Mouse (Mus musculus): ENCODE measurements around the gene Lrp1. TPM values are rescaled to one million over a fixed set of nuclear protein-coding genes. Genes with fewer than 3 reads are reported as not detected.

Lrp1 gene
- polyA plus RNA-seq, 1 experiment from 2014 or later: 77.0 TPM

DNA sequence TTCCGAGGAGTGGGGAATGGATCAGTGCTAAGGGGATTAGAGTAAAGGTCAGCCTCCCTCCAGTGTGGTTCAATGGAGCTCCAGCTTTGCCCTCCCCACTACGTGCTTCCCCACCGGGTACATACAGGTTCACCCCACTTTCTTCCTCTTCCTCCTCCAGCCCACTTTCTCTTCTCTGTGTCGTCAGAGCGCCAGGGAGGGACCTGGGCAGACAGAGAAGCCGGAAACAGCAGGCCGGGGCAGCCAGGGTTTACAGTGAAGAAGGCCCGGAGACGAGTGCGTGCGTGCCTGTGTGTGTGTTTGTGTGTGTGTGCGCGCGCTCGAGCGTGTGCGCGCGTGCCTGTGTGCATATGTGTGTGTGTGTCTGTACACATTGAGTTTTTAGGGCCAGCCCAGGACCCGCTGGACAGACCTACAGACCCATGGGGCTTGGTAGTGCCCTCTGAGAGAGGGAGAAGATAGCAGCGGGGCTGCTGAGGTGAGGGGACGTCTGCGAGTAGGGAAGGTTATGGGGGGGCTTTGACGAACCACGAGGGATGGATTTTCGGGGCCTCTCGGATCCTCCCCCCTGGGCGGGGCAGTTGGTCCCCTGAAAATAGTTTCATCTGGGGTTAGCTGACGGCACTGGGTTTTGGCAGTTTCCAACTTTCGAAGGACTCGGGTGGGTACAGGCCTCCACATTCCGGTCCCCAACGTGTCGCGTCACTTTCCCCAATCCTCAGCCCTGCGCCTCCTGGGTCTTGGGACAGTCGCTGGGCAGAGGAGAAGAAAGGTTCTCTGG lies 22.0 kb upstream of the Lrp1 start, which contains the start of gene Stat6:
Gene Stat6 (plus strand): TSS at position 215 of the 781 bp plus-strand sequence.
- WGBS: 4% methylated on average over 35 of the region's 37 CpGs
- Histone ChIP-seq H3K27me3 (replicated peaks) (no peaks in the 10 kb centered on the region), H3K27ac (peak within 1 kb of the TSS; percentile 96), H3K9me3 (no peaks in the 10 kb centered on the region), H3K36me3 (peaks cover 9% of the 10 kb centered on the region; the same call in 1 of the 2 replicates), H3K4me2 (peak within 1 kb of the TSS; percentile 72), H3K4me1 (peaks cover 14% of the 10 kb centered on the region), H3K9ac (peak within 1 kb of the TSS; percentile 55), H3K4me3 (replicated peaks) (peak within 1 kb of the TSS; percentile 60)
- peak; percentile 75 for ATAC-seq (ENCODE audit: insufficient read depth, low FRiP score, low read depth)

DNA sequence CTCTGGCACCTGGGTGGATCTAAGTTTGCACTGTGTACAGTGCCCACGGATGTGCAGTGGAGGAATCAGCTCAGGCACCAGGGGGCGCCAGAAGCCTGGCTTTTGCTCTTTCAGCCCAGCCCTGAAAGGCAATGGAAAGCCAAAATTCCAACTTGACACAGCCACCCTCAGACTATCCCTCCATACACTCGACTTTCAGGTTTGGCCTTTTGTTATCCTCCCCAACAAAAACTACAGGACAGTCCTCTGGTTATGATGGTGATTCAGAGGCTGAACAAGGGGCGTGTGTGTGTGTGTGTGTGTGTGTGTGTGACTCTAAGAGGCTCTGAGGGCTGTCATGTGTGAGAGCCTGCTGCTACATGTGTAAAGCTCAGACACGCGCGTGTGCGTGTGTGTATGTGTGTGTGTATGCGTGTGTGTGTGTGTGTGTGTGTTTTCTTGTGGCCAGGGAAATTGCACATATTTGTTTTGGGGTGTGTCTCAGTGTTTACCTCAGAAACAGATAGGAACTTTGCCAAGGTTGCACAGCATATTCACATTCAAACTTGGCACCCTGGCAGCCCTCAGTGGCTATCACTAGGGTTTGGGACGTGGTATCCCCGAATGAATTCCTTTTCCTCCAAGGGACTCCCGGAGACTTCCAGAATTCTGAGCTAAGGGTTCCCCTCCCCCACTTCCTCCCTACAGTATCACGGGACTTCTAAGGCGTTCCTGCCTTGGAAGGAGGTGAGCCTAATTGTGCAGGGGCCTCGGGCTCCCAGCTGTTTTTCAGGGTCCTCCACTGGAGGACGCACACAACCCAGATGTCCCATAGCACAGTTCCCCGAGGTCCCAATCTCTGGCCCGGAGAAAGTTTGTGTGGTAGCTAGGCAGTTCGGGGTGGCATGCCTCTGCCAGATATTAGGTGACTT lies 21.2 kb upstream of the Lrp1 start:
- Histone ChIP-seq H3K9ac (peak overlapping the region; percentile 55; the same call in 1 of the 2 replicates), H3K4me3 (replicated peaks) (peak overlapping the region; percentile 60), H3K27me3 (replicated peaks) (no peaks in the 10 kb centered on the region), H3K36me3 (peaks cover 3% of the 10 kb centered on the region; the same call in 1 of the 2 replicates), H3K4me2 (peak overlapping the region; percentile 72), H3K9me3 (no peaks in the 10 kb centered on the region), H3K4me1 (peaks cover 14% of the 10 kb centered on the region), H3K27ac (peak overlapping the region; percentile 96)
- ATAC-seq (ENCODE audit: insufficient read depth, low FRiP score, low read depth): peak; percentile 69
- WGBS: 4% methylated on average over 19 of the region's 19 CpGs

DNA sequence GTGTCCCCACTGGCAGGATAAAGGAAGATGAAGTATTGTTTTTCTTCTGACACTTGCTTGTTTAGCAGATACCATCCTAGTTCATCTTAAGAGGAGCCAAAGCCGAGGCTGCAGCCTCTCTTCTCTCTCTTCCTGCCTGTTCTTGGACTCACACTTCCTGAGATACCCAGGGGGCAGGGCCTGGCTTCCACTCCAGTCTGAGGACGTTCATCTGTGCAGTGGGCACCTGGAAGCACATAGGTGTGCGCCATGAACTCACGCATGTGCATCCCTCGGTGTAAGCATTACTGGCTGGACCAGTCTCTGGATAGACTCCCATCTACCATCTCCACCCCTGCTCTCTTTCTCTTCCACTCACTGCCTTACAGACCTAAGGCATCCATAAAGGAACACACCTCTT lies 19.5 kb upstream of the Lrp1 start:
- Histone ChIP-seq H3K4me1 (peaks cover 14% of the 10 kb centered on the region), H3K36me3 (no peaks in the 10 kb centered on the region), H3K27me3 (replicated peaks) (no peaks in the 10 kb centered on the region), H3K4me3 (replicated peaks) (no peak overlapping the region), H3K27ac (no peak overlapping the region), H3K4me2 (no peak overlapping the region), H3K9me3 (no peaks in the 10 kb centered on the region), H3K9ac (no peak overlapping the region)
- 64% methylated on average over 5 of the region's 5 CpGs for WGBS
- ATAC-seq (ENCODE audit: insufficient read depth, low FRiP score, low read depth): no peak

DNA sequence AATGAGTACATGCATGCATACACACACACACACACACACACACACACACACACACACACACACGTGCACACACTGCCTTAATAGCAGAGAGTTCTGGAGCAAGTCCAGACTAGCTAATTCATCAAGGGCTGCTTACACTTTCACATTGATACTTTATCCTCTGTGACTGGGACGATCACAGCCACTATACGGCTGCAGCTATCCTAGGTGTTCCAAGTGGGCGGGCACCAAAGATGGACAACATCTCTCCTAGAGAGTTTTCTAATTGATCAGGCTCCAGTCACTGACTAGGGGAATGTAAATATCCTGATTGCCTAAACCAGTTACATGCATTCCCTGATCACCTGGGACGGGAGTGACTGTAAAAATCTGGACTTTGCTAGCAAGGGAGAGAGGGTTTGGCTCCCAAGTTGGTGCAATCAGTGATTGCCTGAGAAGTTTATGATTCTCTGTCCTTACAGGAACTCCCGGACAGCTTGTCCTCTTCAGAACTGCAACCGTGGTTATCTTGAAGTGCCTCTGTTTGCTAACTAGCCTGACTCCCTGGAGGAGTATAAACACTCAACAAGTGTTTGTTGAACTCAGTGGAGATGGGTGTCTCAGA lies 11.8 kb upstream of the Lrp1 start:
- H3K36me3 ChIP-seq: no peaks in the 10 kb centered on the region
- H3K4me1 ChIP-seq: peaks cover 7% of the 10 kb centered on the region; the same call in 1 of the 2 replicates
- H3K27me3 ChIP-seq (replicated peaks): no peaks in the 10 kb centered on the region
- H3K9ac ChIP-seq: no peak overlapping the region
- H3K4me2 ChIP-seq: no peak overlapping the region
- H3K4me3 ChIP-seq (replicated peaks): no peak overlapping the region
- no peak for ATAC-seq (ENCODE audit: insufficient read depth, low FRiP score, low read depth)
- no peak overlapping the region for H3K27ac ChIP-seq
- WGBS: 26% methylated on average over 7 of the region's 7 CpGs
- H3K9me3 ChIP-seq: no peaks in the 10 kb centered on the region

DNA sequence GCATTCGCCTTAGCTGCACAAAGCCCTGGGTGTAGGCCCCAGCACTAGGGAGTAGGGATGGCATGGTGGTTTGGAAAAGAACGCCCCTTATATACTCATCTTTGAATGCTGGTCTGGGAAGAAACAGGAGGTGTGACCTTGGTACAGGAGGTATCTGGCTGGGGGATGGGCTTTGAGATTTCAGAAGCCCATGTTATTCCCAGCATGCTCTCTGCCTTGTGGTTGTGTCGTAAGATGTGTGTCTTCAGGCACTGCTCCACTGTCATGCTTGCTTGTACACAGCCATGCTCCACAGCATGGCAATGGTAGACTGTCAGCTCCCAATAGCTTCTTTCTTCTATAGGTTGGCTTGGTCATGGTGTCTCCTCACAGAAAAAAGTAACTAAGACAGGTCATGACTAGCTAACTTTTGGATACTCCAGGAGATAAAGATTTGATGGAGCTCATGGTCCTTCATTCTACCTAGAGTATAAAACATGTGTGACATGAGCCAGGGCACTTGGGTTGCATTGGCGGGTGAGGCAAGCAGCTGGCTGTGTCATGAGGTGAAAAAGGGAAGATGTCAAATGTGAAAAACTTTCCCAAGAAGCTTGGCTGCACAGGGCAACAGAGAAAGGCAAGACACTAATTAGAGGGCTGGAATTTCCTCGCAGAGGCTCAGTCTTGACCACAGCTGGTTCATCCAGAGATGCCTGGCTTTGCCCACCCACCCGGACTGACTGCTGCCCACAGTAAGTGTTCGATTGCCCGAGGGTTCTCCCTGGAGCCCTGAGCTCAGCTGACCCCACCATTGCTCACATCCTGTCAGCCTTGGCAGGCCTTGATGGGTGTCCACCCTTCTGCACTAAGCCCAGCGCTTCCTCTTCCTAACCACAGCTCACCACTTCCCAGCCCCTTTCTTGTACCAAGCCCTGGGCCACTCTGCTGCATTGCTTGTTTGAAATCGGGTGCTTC lies 10.6 kb upstream of the Lrp1 start:
- Histone ChIP-seq H3K9me3 (no peaks in the 10 kb centered on the region), H3K27ac (no peak overlapping the region), H3K4me2 (no peak overlapping the region), H3K36me3 (no peaks in the 10 kb centered on the region), H3K4me3 (replicated peaks) (no peak overlapping the region), H3K4me1 (peaks cover 7% of the 10 kb centered on the region; the same call in 1 of the 2 replicates), H3K9ac (no peak overlapping the region; the same call in 1 of the 2 replicates), H3K27me3 (replicated peaks) (no peaks in the 10 kb centered on the region)
- ATAC-seq (ENCODE audit: insufficient read depth, low FRiP score, low read depth): no peak
- 76% methylated on average over 10 of the region's 10 CpGs for WGBS

DNA sequence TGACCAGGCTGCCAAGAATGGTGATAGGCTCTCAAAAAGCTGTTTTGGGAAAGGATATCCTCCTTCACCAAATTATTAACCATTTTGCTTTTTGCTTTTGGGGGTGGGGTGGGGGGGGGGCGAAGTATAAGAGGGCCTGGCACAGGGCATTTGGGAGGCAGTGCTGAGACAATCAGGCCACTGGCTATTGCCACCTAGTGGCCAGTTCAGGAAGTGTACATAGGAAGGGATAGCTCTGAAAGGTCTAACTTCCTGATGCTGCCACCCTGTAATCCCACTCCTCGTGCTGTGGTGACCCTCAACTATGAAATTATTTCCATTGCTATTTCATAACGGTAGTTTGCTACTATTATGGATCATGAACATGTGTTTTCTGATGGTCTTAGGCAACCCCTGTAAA lies 5.5 kb upstream of the Lrp1 start:
- no peaks in the 10 kb centered on the region for H3K36me3 ChIP-seq
- H3K9me3 ChIP-seq: no peaks in the 10 kb centered on the region
- 87% methylated on average over 3 of the region's 3 CpGs for WGBS
- ATAC-seq (ENCODE audit: insufficient read depth, low FRiP score, low read depth): no peak
- no peaks in the 10 kb centered on the region for H3K27me3 ChIP-seq (replicated peaks)
- H3K4me2 ChIP-seq: no peak overlapping the region
- H3K9ac ChIP-seq: no peak overlapping the region
- no peak overlapping the region for H3K27ac ChIP-seq
- peaks cover 6% of the 10 kb centered on the region; the same call in 1 of the 2 replicates for H3K4me1 ChIP-seq
- no peak overlapping the region for H3K4me3 ChIP-seq (replicated peaks)

DNA sequence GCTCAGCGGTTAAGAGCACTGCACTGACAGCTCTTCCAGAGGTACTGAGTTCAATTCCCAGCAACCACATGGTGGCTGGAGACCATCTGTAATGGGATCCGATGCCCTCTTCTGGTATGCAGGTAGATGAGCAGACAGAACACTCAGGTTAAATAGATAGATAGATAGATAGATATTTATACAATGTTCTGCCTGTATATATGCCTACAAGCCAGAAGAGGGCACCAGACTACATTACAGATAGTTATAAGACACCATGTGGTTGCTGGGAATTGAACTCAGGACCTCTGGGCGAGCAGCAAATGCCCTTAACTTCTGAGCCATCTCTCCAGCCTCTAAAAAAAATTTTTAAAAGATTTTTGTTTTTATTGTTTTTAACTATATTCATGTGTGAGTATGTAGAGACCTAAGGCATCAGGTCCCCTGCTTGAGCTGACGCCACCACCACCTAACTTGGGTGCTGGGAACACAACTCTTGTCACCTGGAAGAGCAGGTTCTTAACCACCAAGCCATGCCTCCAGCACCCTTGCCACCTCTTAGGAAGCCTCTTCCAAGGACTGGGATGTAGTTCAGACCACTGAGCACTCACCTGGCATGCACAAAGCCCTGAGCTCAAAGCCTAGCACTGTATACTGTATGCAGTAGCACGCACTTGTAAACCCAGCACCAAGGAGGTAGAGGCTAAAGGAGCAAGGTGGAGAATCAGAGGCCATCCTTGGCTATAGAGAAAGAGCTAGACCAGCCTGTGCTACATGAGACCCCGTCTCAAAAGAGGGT lies 2.7 kb upstream of the Lrp1 start:
- Histone ChIP-seq H3K4me1 (peaks cover 20% of the 10 kb centered on the region), H3K27ac (no peak overlapping the region), H3K9me3 (no peaks in the 10 kb centered on the region), H3K4me3 (replicated peaks) (no peak overlapping the region), H3K27me3 (replicated peaks) (no peaks in the 10 kb centered on the region), H3K4me2 (no peak overlapping the region), H3K36me3 (no peaks in the 10 kb centered on the region), H3K9ac (no peak overlapping the region)
- ATAC-seq (ENCODE audit: insufficient read depth, low FRiP score, low read depth): no peak
- WGBS: 90% methylated on average over 6 of the region's 6 CpGs

DNA sequence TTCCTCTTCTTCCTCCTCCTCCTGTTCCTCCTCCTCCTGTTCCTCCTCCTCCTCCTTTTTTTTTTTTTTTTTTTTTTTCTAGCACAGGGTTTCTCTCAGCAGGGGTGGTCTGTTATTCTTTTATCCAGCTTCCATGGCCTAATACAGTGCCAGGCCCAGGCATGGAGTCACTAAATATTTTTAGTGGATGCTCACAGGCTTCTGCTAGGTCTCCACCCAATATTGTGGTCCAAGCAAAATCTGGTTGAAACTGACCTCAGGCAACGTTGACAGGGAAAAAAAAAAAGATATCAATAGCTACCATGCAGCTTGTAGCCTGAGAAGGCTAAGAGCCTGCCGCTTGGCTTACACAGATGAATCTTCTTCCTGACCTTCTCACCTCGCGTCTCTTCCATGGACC lies 1.7 kb upstream of the Lrp1 start:
- H3K4me2 ChIP-seq: no peak overlapping the region
- peak overlapping the region; percentile 99 for H3K27ac ChIP-seq
- whole genome bisulfite sequencing: 52% methylated on average over 4 of the region's 4 CpGs

DNA sequence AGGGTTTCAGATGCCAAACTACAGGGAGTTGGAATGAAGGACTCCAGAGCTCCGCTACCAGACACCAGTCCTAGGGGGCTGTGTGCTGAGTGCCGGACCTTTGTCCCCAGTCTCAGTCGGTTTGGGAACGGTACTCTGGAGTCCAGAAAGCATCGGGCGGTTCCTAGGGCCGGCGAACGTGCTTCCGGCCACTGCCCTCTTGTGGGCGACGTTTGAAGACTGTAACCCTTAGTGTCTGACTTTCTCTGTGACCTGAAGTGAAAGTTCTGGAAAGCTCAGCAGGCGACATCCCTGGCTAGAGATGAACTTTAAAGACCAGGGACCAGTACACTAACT lies 1.1 kb upstream of the Lrp1 start:
- Histone ChIP-seq H3K27ac (peak overlapping the region; percentile 99), H3K27me3 (replicated peaks) (no peaks in the 10 kb centered on the region), H3K36me3 (no peaks in the 10 kb centered on the region), H3K4me3 (replicated peaks) (peak overlapping the region; percentile 69), H3K4me2 (peak overlapping the region; percentile 86), H3K9me3 (no peaks in the 10 kb centered on the region), H3K9ac (peak overlapping the region; percentile 25; the same call in 1 of the 2 replicates), H3K4me1 (peaks cover 33% of the 10 kb centered on the region)
- ATAC-seq (ENCODE audit: insufficient read depth, low FRiP score, low read depth): peak; percentile 27
- WGBS: 1% methylated on average over 13 of the region's 13 CpGs

More for the DNA sequence above, 1.7 kb upstream of the Lrp1 start:
- no peak overlapping the region for H3K4me3 ChIP-seq (replicated peaks)
- no peaks in the 10 kb centered on the region for H3K9me3 ChIP-seq
- peaks cover 28% of the 10 kb centered on the region for H3K4me1 ChIP-seq
- H3K27me3 ChIP-seq (replicated peaks): no peaks in the 10 kb centered on the region
- no peak overlapping the region for H3K9ac ChIP-seq
- no peak for ATAC-seq (ENCODE audit: insufficient read depth, low FRiP score, low read depth)
- no peaks in the 10 kb centered on the region for H3K36me3 ChIP-seq

DNA sequence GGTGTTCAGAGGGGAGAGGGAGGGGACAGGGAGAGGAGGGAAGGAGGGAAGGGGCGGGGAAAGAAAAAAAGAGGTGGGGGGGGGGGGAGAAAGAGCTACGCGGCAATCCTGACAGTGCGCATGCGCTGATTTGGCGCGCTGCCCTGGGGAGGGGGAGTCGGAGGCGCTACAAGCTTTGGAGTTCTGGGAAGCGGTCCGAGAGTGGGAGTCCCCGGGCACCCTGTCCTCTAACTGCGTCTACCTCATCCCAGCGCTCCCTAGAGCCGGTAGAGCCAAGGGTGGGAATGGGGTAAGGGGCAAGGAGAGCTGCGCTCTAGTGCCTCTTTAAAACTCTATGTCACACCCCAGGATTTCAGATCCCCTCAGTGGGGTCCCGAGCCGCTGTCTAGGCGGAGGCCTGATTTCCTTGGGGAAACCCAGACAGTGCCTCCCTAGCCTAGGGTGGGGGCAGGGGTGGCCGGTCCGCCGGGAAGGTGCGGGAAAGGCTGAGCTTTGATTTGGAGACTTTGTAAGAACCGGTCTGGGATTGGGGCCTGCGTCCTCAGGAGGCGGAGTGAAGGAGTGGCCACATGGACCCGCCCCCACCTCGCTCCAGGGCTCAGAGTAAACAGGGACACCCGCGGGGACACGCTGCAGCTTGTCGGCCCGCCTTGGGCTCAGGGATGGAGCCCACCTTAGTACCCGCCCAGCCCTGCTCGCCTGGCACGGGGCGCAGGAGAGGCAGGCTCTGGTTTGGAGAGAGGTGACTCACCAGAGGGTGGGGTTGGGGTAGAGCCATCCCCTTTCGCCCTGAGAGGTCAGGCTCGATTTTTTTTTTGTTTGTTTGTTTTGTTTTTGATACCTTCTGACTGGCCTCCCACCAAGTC lies 476 bp upstream of the Lrp1 start:
- Histone ChIP-seq H3K36me3 (no peaks in the 10 kb centered on the region), H3K27ac (peak overlapping the region; percentile 99), H3K4me2 (peak overlapping the region; percentile 86), H3K9ac (peak overlapping the region; percentile 51), H3K4me1 (peaks cover 38% of the 10 kb centered on the region), H3K9me3 (no peaks in the 10 kb centered on the region), H3K27me3 (replicated peaks) (no peaks in the 10 kb centered on the region), H3K4me3 (replicated peaks) (peak overlapping the region; percentile 69)
- WGBS: under 1% methylated on average over 34 of the region's 39 CpGs
- ATAC-seq (ENCODE audit: insufficient read depth, low FRiP score, low read depth): peak; percentile 87

All from stomach, embryonic 15.5 days (tissue).